Mouse (Mus musculus) ES-E14 (cell line): Measurements from ENCODE around the gene Armh4.

Source experiments
- CHD2 ChIP-seq: IDR thresholded peaks from 2 replicates; pipeline ENCODE4 v1.6.1; 2014; ENCODE audit warnings: mild to moderate bottlenecking, low read depth, low read length, inconsistent platforms
- MAFK ChIP-seq: IDR thresholded peaks from 2 replicates; pipeline ENCODE4 v1.6.1; 2014; ENCODE audit warnings: mild to moderate bottlenecking, low read depth, low read length, inconsistent platforms; ENCODE audit not compliant: insufficient read depth
- ZC3H11A ChIP-seq: IDR thresholded peaks from 2 replicates; pipeline ENCODE4 v1.6.1; 2012; ENCODE audit warnings: low read depth, mild to moderate bottlenecking, inconsistent platforms, low read length, borderline replicate concordance
- ZNF384 ChIP-seq: IDR thresholded peaks from 2 replicates; pipeline ENCODE4 v1.6.1; 2012; ENCODE audit warnings: low read depth, low read length, inconsistent platforms

- no peak for TF ChIP-seq ZC3H11A
- TF ChIP-seq CHD2, result no peak
- TF ChIP-seq MAFK, result no peak
- no peak for TF ChIP-seq ZNF384
Measured at GRCm38 (mm10) chr14:49780416-49780815, 2.8 kb downstream of the Armh4 start.
